Mouse (Mus musculus) ZHBTc4 (cell line): ENCODE data around the gene Cdk2ap2.

Experiments used
- DNase-seq: peaks from one replicate; pipeline ENCODE4 v3.0.0-alpha.2; 2011; ENCODE audit warnings: low read depth, low spot score

Cdk2ap2 gene

DNA sequence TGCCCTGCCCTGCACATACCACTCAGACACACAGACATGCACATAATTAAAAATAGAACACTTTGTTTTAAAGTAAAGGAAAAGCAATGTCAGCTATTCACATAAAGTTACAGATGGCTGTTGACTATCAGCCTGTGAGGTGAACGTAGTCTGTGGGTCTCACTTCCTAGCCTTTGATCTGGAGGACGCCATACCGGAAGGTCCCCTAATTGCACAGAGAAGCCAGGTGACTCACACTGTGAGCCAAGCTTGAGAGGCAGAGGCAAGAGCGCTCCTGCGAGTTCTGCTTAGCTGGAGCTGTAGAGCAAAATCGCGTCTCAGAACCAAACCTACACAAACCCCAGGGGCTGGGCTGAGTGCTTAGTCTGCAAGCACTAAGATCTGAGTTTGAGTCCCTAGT, 3.2 kb upstream of the Cdk2ap2 start:
- DNase-seq, result no peak

- peak; percentile 43 for DNase-seq
Observed at GRCm38 (mm10) chr19:4094348-4094747, 2.6 kb upstream of the Cdk2ap2 start.

- no peak for DNase-seq
Observed at GRCm38 (mm10) chr19:4094774-4095303, 2.1 kb upstream of the Cdk2ap2 start.

DNA sequence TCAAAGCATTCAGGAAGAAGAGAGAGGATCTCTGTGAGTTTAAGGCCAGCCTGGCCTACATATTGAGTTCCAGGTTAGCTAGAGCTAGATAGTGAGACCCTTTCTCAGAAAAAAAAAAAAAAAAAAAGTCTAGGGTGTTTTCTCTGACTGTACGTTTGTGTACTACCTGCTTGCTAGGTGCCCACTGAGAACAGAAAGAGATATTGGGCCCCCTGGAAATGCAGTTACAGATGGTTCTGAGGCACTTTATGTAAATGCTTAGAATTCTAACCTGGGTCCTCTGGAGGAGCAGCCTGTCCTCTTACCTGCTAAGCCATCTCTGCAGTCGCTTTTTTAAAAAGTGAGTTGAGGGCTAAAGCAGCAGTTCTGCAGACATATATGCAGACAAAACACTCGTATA, 1.2 kb upstream of the Cdk2ap2 start:
- DNase-seq, result no peak

GRCm38 (mm10) chr19:4097441-4097825, 451 bp downstream of the Cdk2ap2 start:
- peak; percentile 96 for DNase-seq

GRCm38 (mm10) chr19:4098426-4098825, 1.4 kb downstream of the Cdk2ap2 start:
- no peak for DNase-seq

DNA sequence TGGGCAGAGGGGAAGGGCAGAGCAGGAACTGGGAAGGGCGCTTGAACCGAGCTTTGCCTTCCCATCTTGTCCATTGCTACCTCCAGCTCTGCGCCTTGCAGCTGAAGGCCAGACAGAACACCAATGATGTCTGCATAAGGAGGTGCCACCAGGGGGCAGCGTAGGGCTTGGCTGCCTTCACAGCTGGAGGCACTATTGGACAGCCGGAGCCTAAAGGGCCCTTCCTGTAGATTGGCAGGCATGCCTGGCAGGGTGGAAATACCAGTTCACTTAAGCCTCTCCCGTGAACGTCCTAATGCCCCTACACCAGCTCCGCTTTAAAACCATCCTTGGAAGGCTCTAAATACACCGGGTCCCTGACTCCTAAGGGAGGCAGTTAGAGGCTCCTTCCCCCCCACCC, 2.1 kb downstream of the Cdk2ap2 start:
- DNase-seq, result peak; percentile 92

- no peak for DNase-seq
Observed at GRCm38 (mm10) chr19:4099837-4100717, 3.1 kb downstream of the Cdk2ap2 start, which contains the start of gene Pitpnm1. TSS of gene Pitpnm1 (plus strand) at chr19:4099998.

DNA sequence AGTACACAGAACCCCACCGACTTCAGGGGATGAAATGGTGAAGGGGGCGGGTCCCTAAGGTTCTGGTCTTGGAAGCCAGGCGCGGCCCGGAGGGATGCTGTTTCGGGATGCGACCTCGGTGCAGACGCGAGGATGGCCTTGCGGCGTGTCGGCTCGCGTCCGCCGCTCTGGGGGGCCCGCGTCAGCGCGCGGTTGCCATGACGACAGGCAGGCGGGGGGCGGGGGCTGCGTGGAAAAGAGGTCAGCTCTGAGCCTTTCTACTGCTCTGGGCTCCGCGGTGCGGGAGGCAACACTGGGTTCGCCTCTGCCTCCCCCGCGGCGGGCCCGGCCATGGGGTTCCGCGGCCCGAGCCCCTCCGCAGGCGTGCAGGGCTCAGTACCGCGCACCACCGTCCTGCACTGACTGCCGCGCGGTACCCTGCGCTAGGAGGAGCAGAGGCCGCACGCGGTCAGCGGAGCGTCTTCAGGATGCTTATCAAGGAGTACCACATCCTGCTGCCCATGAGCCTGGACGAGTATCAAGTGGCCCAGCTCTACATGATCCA, 3.8 kb downstream of the Cdk2ap2 start:
- peak; percentile 63 for DNase-seq

DNA sequence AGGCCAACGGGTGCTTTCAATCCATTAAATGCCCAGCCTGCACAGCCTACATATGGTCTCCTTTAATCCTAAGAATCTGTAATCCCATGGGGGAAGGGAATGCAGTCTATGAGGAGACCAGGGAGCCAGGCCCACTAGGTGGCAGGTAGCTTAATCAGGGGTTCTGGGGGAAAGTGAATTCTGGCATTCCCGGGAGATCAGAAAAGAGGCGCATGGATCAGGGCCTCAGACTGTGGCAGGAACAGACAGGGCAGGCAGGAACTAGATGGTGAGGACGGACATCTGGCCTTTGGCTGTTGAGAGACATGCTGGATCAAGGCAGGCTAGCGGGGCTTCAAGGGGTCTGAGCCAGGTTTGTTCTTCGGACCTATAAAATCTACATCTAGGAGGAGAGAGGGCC, 4.5 kb downstream of the Cdk2ap2 start:
- DNase-seq, result no peak

- no peak for DNase-seq
Observed at GRCm38 (mm10) chr19:4102049-4102448, 5.1 kb downstream of the Cdk2ap2 start.

DNA sequence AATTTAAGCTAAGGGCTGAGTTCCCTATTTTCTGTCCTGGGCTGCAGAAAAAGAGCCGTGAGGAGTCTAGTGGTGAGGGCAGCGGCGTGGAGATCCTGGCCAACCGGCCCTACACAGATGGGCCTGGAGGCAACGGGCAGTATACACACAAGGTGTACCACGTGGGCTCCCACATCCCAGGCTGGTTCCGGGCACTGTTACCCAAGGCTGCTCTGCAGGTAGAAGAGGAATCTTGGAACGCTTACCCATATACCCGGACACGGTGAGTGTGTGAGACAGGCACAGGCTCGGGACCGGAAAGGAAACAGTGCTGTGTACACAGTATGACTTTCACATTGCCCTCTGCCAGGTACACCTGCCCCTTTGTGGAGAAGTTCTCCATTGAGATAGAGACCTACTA, 5.6 kb downstream of the Cdk2ap2 start:
- no peak for DNase-seq

DNA sequence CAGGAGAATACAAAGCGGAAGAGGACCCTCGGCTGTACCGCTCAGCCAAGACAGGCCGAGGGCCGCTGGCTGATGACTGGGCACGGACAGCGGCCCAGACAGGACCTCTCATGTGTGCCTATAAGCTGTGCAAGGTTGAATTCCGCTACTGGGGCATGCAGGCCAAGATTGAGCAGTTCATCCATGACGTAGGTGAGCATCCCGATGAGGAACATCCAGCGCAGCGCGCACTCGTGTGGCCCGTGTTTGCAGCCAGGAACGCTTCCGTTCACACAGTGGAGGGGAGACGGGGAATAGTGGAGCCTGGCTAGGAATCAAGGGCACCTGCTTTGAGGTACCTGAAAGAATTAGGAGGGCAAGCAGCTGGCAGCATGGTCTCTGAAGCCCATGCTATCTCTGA, 6.3 kb downstream of the Cdk2ap2 start:
- no peak for DNase-seq

GRCm38 (mm10) chr19:4103792-4104191, 6.8 kb downstream of the Cdk2ap2 start:
- DNase-seq, result no peak

- DNase-seq, result no peak
Observed at GRCm38 (mm10) chr19:4104675-4105194, 7.8 kb downstream of the Cdk2ap2 start.

DNA sequence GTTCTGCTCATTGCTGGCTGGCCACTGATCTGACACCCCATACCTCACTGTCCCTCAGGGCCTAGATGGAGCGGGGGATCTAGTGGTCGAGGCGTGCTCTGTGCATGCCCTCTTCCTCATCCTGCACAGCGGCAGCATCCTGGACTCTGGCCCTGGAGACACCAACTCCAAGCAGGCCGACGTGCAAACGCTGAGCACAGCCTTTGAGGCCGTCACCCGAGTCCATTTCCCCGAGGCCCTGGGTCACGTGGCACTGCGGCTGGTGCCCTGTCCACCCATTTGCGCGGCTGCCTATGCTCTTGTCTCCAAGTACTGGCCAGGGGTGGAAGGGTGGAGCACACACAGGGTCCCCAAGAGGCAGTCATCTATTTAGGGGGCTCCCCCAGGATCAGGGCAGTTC, 9.7 kb downstream of the Cdk2ap2 start:
- DNase-seq, result no peak

DNA sequence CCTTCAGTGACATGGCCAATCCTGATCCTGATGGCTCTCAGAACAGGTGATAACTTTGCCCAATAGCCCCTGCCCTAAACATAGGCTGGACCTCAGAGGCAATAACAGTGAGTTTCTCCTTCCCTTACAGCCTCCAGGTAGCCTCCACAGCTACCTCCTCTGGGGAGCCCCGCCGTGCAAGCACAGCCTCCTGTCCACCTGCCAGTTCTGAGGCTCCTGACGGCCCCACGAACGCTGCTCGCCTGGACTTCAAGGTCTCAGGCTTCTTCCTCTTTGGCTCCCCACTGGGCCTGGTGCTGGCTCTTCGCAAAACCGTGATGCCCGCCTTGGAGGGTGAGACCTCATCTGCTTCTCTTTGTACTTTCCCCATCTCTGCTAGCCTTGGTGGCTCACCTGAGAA, 11.6 kb downstream of the Cdk2ap2 start:
- DNase-seq, result no peak

DNA sequence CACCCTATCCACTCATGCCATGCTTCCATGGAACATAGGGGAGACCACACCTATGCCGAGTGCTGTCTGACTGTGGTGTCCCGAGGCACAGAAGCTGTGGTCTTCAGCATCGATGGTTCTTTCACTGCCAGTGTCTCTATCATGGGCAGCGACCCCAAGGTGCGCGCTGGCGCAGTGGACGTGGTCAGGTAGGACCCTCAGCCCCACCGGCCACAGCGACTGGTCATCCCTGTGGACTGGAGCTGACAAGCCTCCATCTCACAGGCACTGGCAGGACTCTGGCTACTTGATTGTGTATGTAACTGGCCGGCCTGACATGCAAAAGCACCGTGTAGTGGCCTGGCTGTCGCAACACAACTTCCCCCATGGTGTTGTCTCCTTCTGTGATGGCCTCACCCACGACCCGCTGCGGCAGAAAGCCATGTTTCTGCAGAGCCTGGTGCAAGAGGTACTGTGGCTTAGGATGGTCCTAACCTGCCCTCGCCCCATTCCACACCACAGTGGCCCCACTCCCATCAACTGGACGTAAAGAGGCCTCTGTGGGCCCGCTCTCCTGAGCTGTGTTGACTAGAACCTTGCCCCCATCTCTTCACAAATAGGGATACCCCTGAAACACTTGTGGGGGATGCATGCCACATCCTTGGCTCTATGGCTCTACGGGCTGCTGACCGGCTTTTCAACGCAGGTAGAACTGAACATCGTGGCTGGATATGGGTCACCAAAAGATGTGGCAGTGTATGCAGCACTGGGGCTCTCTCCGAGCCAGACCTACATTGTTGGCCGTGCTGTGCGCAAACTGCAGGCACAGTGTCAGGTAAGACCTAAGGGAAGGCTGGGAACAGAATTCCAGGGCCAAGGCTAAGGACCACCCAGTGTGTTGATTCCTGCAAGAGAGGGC, 15.3 kb downstream of the Cdk2ap2 start:
- DNase-seq, result no peak

- no peak for DNase-seq
Observed at GRCm38 (mm10) chr19:4113186-4113805, 16.3 kb downstream of the Cdk2ap2 start.

GRCm38 (mm10) chr19:4113806-4114230, 16.8 kb downstream of the Cdk2ap2 start:
- DNase-seq, result no peak

DNA sequence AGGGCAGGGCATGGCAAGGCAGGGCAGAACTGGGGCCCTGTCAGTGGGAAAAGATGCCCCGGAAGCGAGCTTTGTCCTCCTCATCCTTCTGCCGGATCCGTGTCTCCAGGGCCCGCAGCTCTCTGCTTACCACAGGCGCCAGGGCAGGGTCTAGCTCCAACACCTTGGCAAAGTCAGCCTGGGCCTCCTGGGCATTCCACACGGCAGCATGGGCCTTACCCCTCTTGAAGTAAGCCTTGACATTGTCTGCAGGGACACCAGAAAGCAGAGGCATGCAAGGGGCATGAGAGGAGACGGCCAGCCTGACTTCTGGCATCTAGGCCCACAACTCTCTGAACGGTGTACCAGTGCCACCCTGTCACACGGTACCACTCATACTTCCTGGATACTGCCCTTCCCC, 17.6 kb downstream of the Cdk2ap2 start:
- DNase-seq, result no peak
